Mouse (Mus musculus) intestine, embryonic 15.5 days (tissue): ENCODE measurements around the gene D130043K22Rik. TPM values are rescaled to one million over a fixed set of nuclear protein-coding genes. Genes with fewer than 3 reads are reported as not detected.

ENCODE experiments used
- ATAC-seq: fragments of 200-750 bp; cut with Nextera tagmentation; 2 replicates; pipeline ENCODE4 v1.8.0; 2017; ENCODE audit warnings: moderate TSS enrichment, moderate library complexity
- H3K27ac ChIP-seq: fragments of 300-500 bp; sonication (generic); 2 replicates; pipeline ENCODE4 v1.5.1; 2015; ENCODE audit warnings: mild to moderate bottlenecking, inconsistent platforms
- H3K27me3 ChIP-seq: fragments of 300-500 bp; sonication (generic); replicated peaks from 2 replicates; pipeline ENCODE4 v1.6.1; 2015; ENCODE audit warnings: inconsistent platforms
- H3K36me3 ChIP-seq: fragments of 300-500 bp; sonication (generic); 2 replicates; pipeline ENCODE4 v1.6.1; 2015; ENCODE audit warnings: inconsistent platforms
- H3K4me1 ChIP-seq: fragments of 300-500 bp; sonication (generic); replicated peaks from 2 replicates; pipeline ENCODE4 v1.6.1; 2015; ENCODE audit warnings: inconsistent platforms
- H3K4me2 ChIP-seq: fragments of 300-500 bp; sonication (generic); replicated peaks from 2 replicates; pipeline ENCODE4 v1.6.1; 2015; ENCODE audit warnings: mild to moderate bottlenecking, inconsistent platforms
- H3K4me3 ChIP-seq: fragments of 300-500 bp; sonication (generic); replicated peaks from 2 replicates; pipeline ENCODE4 v1.5.1; 2015; ENCODE audit warnings: inconsistent platforms
- H3K9ac ChIP-seq: fragments of 300-500 bp; sonication (generic); 2 replicates; pipeline ENCODE4 v1.6.1; 2015; ENCODE audit warnings: inconsistent platforms
- H3K9me3 ChIP-seq: fragments of 300-500 bp; sonication (generic); 2 replicates; pipeline ENCODE4 v1.6.1; 2016; ENCODE audit warnings: inconsistent platforms
- WGBS: fragments of 180-500 bp; shearing (Covaris S2); methylation state at CpG from one replicate; pipeline ENCODE4 v1.1.7; 2015; 5-methylcytosine and 5-hydroxymethylcytosine counted together
- polyA plus RNA-seq: library from polyadenylated mRNA; unstranded; fragments of >200 nt; fragmentation: Nextera tagmentation; extraction: Ambion mirVana; gene quantifications from 2 replicates; pipeline ENCODE4 v1.2.1, GENCODE M21; 2015

The D130043K22Rik gene
- polyA plus RNA-seq, 1 experiment from 2014 or later: 1.2 TPM

DNA sequence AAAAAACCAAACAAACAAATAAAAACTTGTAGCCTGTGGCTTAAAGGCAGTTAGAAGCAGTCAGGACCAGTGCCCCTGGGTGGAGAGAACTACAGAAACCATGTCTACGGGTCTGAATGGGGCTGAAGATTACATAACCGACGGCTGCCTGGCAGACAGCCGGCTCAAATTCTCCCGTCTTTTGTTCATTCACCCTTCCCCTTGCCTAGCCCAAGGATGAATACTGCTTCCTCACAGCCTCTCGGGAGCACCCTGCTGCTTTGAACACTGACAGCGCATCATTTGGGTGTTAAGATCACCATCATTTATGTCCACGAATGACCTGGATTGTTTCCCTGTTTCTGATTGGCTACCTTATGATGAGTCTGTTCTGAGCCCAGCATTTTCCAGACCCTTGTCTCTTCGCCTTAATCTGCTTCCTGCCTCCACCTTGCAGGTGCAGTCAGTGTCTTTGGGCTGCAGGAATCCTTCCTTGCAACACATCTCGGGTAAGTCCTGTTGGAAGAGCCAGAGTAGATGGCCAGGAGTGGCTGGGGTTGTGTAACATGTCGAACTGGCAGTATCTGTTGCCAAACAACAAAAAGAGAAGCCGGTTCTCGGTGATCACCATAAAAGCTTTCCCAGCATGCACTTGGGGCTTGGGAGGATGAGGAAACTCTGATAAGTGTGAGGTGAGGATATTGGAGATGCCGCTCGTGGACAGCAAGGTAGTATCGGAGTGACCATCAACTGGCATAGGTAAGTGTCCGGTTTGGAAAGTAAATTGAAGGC, 97.8 kb downstream of the D130043K22Rik start, which contains the start of gene Gpld1:
Gpld1 (plus strand) TSS at position 641 of the 771 bp plus-strand sequence.
- Histone ChIP-seq H3K9ac (no peak within 1 kb of the TSS), H3K9me3 (no peaks in the 10 kb centered on the region), H3K4me1 (no peaks in the 10 kb centered on the region), H3K4me3 (no peak within 1 kb of the TSS), H3K27me3 (no peaks in the 10 kb centered on the region), H3K36me3 (no peaks in the 10 kb centered on the region), H3K4me2 (no peak within 1 kb of the TSS), H3K27ac (no peak within 1 kb of the TSS)
- no peak for ATAC-seq
- 69% methylated on average over 17 of the region's 17 CpGs for WGBS

DNA sequence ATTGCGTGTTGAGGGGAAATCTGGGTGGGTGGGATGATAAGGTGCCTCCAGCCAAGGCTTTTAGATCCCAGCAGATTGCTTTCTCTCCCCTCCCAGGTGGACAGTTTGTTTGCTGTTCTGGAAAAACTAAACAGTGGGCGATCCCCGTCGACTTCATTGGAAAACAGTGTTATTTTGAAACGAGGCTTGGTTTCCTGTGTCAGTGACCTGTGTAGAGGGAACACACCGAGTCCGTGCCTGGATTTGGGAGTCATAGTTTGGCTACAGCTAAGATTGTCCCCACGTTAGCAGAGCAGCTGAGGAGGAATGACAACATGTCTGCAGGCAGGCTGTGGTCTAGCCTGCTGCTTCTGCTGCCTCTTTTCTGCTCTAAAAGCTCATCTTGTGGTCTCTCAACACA, 98.4 kb downstream of the D130043K22Rik start:
- no peak overlapping the region for H3K9ac ChIP-seq
- no peak overlapping the region for H3K27ac ChIP-seq
- H3K4me2 ChIP-seq: no peak overlapping the region
- H3K9me3 ChIP-seq: no peaks in the 10 kb centered on the region
- WGBS: 60% methylated on average over 8 of the region's 8 CpGs
- no peak overlapping the region for H3K4me3 ChIP-seq
- H3K4me1 ChIP-seq: no peaks in the 10 kb centered on the region
- H3K36me3 ChIP-seq: no peaks in the 10 kb centered on the region
- no peaks in the 10 kb centered on the region for H3K27me3 ChIP-seq
- ATAC-seq: no peak

DNA sequence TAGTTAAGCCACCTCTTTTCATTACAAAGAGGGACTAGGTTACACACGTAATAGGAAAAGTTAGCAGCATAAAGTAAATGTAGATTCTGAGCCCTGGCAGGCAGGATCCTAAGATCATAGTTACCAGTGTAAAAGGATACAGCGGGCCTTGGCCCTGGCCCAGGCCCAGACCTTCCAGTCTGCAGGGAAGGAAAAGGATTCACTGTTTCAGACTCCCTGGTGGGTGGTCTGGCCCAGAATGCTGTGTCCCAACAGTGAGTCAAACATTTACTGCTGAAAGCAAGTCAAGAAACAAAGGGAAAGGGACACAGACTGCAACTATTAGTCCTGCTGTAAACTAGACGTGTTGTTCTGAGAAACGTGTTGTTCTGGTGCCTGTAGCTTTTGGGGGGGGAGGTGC, 100.6 kb downstream of the D130043K22Rik start:
- Histone ChIP-seq H3K27me3 (no peaks in the 10 kb centered on the region), H3K9me3 (no peaks in the 10 kb centered on the region), H3K9ac (no peak overlapping the region), H3K36me3 (no peaks in the 10 kb centered on the region), H3K4me2 (no peak overlapping the region), H3K4me3 (no peak overlapping the region), H3K4me1 (no peaks in the 10 kb centered on the region), H3K27ac (no peak overlapping the region)
- WGBS: 24% methylated on average over 4 of the region's 4 CpGs
- ATAC-seq: 0 out of 2 replicates have a peak, but pooled peaks have one; percentile 31

DNA sequence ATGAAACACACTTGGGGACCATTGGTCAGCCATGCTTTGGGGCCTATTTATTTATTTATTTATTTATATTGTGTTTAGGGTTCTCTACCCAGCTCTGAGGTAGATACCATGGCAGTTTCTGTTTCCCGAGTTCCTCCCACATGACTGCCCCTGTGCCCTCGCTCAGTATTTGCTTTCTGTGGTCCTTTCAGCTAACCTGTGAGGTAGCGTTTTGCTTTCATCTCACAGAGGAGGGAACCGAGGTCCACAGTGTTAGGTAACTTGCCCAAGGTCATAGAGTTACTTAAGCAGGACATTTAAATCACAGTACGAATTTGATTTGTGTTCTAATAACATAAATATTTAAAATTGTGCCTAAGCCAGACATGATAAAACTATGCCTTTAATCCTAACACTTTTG, 102.2 kb downstream of the D130043K22Rik start:
- no peaks in the 10 kb centered on the region for H3K36me3 ChIP-seq
- ATAC-seq: no peak
- no peaks in the 10 kb centered on the region for H3K9me3 ChIP-seq
- no peaks in the 10 kb centered on the region for H3K27me3 ChIP-seq
- no peak overlapping the region for H3K4me3 ChIP-seq
- H3K27ac ChIP-seq: no peak overlapping the region
- 67% methylated on average over 5 of the region's 5 CpGs for WGBS
- H3K4me1 ChIP-seq: no peaks in the 10 kb centered on the region
- no peak overlapping the region for H3K4me2 ChIP-seq
- H3K9ac ChIP-seq: no peak overlapping the region

DNA sequence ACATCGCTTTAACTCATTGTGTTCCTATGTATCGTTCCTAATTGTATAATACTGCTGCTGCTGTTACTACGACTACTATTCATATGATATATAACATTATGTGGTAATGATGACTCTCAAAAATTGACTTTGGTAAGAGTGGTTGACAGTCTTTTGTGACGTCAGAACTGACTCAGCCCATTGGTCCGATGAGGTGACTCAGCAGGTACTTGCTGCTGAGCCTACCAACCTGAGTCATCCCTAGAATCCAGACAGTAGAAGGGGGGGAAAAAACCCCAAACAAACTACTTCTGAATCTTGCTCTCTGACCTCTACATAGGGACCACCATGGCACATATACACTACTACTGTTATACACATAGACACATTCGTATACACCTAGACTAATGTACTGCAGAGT, 103.9 kb downstream of the D130043K22Rik start:
- Histone ChIP-seq H3K36me3 (no peaks in the 10 kb centered on the region), H3K27ac (no peak overlapping the region), H3K27me3 (no peaks in the 10 kb centered on the region), H3K9ac (no peak overlapping the region), H3K9me3 (no peaks in the 10 kb centered on the region), H3K4me2 (no peak overlapping the region), H3K4me1 (no peaks in the 10 kb centered on the region), H3K4me3 (no peak overlapping the region)
- ATAC-seq: no peak
- 86% methylated on average over 6 of the region's 6 CpGs for WGBS

Other genes starting within 250 kb of the D130043K22Rik start
- gene Armh2, start 103.9 kb upstream of the D130043K22Rik start, polyA plus RNA-seq: not detected in 2 replicates
- gene Gmnn, start 83.2 kb upstream of the D130043K22Rik start, polyA plus RNA-seq: 106 and 115 TPM in 2 replicates
- 12.4 and 13.2 TPM in 2 replicates for gene BC005537, start 43.5 kb upstream of the D130043K22Rik start, polyA plus RNA-seq
- 162 and 165 TPM in 2 replicates for gene Acot13, start 13.6 kb upstream of the D130043K22Rik start, polyA plus RNA-seq
- gene Tdp2, start 13.5 kb upstream of the D130043K22Rik start, polyA plus RNA-seq: 55.9 and 65.0 TPM in 2 replicates
- 9.6 and 10.3 TPM in 2 replicates for gene Aldh5a1, start 92.5 kb downstream of the D130043K22Rik start, polyA plus RNA-seq
- 2.0 and 3.1 TPM in 2 replicates for gene Gpld1, start 98.0 kb downstream of the D130043K22Rik start, polyA plus RNA-seq
- 15.6 and 17.4 TPM in 2 replicates for gene Mrs2, start 175.2 kb downstream of the D130043K22Rik start, polyA plus RNA-seq
- 0.96 and 1.8 TPM in 2 replicates for gene Dcdc2a, start 210.9 kb downstream of the D130043K22Rik start, polyA plus RNA-seq